Mouse (Mus musculus) gastrocnemius, adult 2 months (tissue): Measurements from ENCODE around the gene Dnajc22. TPM values are rescaled to one million over a fixed set of nuclear protein-coding genes. Genes with fewer than 3 reads are reported as not detected.
"Not testable (repeated sequence)": the region's sequence is repeated elsewhere in the genome, so short reads cannot be mapped to it uniquely, and the experiment has no call there.

Experiments
- DNase-seq: peaks from one replicate; pipeline ENCODE4 v3.0.0; 2022
- H3K27ac ChIP-seq: fragments of 200-600 bp; 2 replicates; pipeline ENCODE4 v1.8.1; 2022; ENCODE audit warnings: mild to moderate bottlenecking
- H3K4me3 ChIP-seq: fragments of 200-600 bp; 2 replicates; pipeline ENCODE4 v1.8.1; 2022; ENCODE audit warnings: mild to moderate bottlenecking, moderate library complexity
- CTCF ChIP-seq: fragments of 200-600 bp; IDR thresholded peaks from 2 replicates; pipeline ENCODE4 v1.8.1; 2022; ENCODE audit warnings: antibody characterized with exemption, mild to moderate bottlenecking, moderate library complexity
- intact Hi-C: fragments of 180-260 bp; cut with DNase I; formaldehyde crosslinking; loops from one replicate; pipeline ENCODE4 v1.15.1; 2025
- long read RNA-seq, 2 experiments: library from polyadenylated mRNA; stranded (forward); transcript quantifications; one replicate each; pipeline ENCODE4 v2.0.0; 2021
- total RNA-seq, 2 experiments: library from RNA; stranded (reverse); gene quantifications; 2 replicates each; pipeline ENCODE4 v1.2.3; 2021

Gene Dnajc22
- not detected for total RNA-seq
- long read RNA-seq, experiment 1 = 0 reads
- long read RNA-seq, experiment 2 = 0 reads

DNA sequence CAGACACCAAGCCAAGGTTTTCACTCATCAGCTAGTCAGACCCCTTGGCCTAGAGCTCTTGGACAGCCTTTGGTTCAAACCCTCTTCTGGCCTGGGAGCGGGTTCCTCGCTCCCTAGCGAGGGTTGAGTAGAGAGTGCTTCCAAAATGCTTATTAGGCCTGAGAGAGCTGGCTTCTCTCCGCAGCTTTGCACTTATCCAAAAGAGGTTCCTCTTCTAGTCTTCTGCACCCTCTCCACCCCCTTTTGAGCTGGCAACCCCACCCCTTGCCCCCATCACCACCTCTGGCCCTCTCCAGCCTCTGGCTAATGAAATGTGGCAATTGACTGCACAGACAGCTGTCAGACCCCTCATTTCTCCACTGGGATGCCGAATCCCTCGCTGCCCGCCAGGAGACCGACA, at the start of gene Dnajc22:
Gene Dnajc22 (plus strand): TSS at position 301 of the 400 bp plus-strand sequence.
- Histone ChIP-seq H3K27ac (0 out of 2 replicates have a peak within 1 kb of the TSS, but pooled peaks have one; percentile 0), H3K4me3 (peak within 1 kb of the TSS; percentile 69)
- no peak for TF ChIP-seq CTCF
- DNase-seq = no peak
- intact Hi-C loops = no loop called here

- Histone ChIP-seq H3K4me3 (no peak overlapping the region), H3K27ac (no peak overlapping the region)
- intact Hi-C loops = no loop called here
- no peak for DNase-seq
- no peak for TF ChIP-seq CTCF
These were observed 48.1 kb upstream of the Dnajc22 start for GRCm38 (mm10) chr15:99044854-99045253.

- intact Hi-C loops, H3K4me3 ChIP-seq, DNase-seq, H3K27ac ChIP-seq: not testable (repeated sequence)
These were observed 47.2 kb upstream of the Dnajc22 start for GRCm38 (mm10) chr15:99045734-99046133.

GRCm38 (mm10) chr15:99049473-99050253, 43.3 kb upstream of the Dnajc22 start:
- DNase-seq = peak; percentile 42
- intact Hi-C loops = loop anchor here (5.0 to 10.0 kb wide), 2 partner anchors 38 to 155 kb away; partner anchors contain the start of gene C1ql4
- TF ChIP-seq CTCF = peak; percentile 65
- Histone ChIP-seq H3K27ac (no peak overlapping the region), H3K4me3 (no peak overlapping the region)

GRCm38 (mm10) chr15:99053373-99053772, 39.6 kb upstream of the Dnajc22 start:
- Histone ChIP-seq H3K4me3 (no peak overlapping the region), H3K27ac (no peak overlapping the region)
- DNase-seq = peak; percentile 51
- TF ChIP-seq CTCF = no peak
- intact Hi-C loops = loop anchor here (5.0 to 10.0 kb wide), 2 partner anchors 34 to 151 kb away; partner anchors contain the start of gene C1ql4

GRCm38 (mm10) chr15:99055040-99055439, 37.9 kb upstream of the Dnajc22 start, which contains the start of gene Prph:
Prph (plus strand) TSS chr15:99055174.
- peak; percentile 42 for DNase-seq
- peak within 1 kb of the TSS; percentile 69 for H3K4me3 ChIP-seq
- TF ChIP-seq CTCF = no peak
- intact Hi-C loops = loop anchor here (10.0 kb wide), 1 partner anchor 150 kb away; no protein-coding TSS in a partner anchor
- H3K27ac ChIP-seq = no peak within 1 kb of the TSS

DNA sequence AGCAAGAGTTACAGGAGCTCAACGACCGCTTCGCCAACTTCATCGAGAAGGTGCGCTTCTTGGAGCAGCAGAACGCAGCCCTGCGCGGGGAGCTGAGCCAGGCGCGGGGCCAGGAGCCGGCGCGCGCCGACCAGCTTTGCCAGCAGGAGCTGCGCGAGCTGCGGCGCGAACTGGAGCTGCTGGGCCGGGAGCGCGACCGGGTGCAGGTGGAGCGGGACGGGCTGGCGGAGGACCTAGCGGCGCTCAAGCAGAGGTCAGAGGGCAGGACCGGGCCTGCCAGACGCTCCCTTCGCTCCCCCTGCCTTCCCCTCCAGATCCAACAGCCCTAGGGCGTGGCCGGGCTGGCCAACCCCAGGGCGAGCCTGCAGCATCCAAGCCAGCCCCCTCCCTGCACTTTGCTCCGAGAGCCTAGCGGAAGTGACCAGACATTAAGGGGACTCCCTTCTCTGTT, 37.4 kb upstream of the Dnajc22 start:
- no peak overlapping the region for H3K27ac ChIP-seq
- intact Hi-C loops = loop anchor here (10.0 kb wide), 1 partner anchor 149 kb away; no protein-coding TSS in a partner anchor
- peak overlapping the region; percentile 69 for H3K4me3 ChIP-seq
- TF ChIP-seq CTCF = no peak
- DNase-seq = peak; percentile 52

DNA sequence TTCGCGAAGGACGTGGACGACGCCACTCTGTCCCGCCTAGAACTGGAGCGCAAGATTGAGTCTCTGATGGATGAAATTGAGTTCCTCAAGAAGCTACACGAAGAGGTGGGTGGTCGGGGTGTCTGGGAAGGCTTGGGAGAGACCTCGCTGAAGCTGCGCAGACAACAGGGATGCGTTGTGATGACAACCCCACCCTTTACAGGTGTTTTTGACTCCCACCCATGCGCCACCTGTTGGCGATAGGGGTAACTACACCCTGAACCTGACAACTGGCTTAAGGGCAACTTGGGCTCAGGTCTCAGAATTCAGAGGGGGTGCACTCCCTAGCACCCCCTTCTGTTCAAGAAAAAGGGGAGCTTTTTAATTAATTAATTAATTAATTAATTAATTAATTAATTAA, 36.6 kb upstream of the Dnajc22 start:
- no peak overlapping the region for H3K4me3 ChIP-seq
- peak; percentile 42 for DNase-seq
- peak; percentile 73 for TF ChIP-seq CTCF
- no peak overlapping the region for H3K27ac ChIP-seq
- intact Hi-C loops = loop anchor here (10.0 kb wide), 1 partner anchor 148 kb away; no protein-coding TSS in a partner anchor

DNA sequence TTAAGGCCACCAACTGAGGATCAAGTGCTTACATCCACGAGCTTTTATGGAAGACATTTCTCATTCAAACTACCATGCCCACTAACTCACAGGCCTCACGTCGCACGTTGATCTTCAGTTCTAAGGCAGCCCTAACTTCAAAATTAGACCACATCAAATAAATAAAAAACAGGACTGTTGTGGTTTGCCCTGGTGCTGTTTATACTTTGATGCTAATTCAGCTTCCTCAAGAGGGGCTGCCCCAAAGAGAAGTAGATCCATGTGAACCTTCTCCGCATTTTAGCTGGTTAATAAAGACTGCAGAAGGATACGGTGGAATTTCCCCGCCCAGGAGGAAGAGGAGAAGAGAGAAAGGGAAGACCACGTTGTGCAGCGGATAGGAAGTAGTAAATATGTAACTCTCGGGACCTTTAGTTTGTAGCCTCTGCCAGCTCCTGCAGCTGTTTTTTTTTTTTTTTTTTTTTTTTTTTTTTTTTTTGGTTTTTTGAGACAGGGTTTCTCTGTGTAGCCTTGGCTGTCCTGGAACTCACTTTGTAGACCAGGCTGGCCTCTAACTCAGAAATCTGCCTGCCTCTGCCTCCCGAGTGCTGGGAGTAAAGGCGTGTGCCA, 27.3 kb upstream of the Dnajc22 start:
- intact Hi-C loops = no loop called here
- no peak for TF ChIP-seq CTCF
- no peak for DNase-seq
- no peak overlapping the region for H3K27ac ChIP-seq
- no peak overlapping the region for H3K4me3 ChIP-seq

- peak; percentile 15; the same call in 1 of the 2 replicates for TF ChIP-seq CTCF
- intact Hi-C loops = no loop called here
- DNase-seq = no peak
- Histone ChIP-seq H3K27ac (no peak overlapping the region), H3K4me3 (no peak overlapping the region)
These were observed 21.0 kb upstream of the Dnajc22 start for GRCm38 (mm10) chr15:99071988-99072387.

GRCm38 (mm10) chr15:99074019-99074599, 18.9 kb upstream of the Dnajc22 start, which contains the start of gene Troap:
Troap (plus strand) TSS chr15:99074575.
- no peak for TF ChIP-seq CTCF
- intact Hi-C loops = no loop called here
- Histone ChIP-seq H3K27ac (peak within 1 kb of the TSS; percentile 98), H3K4me3 (peak within 1 kb of the TSS; percentile 89)
- DNase-seq = no peak

DNA sequence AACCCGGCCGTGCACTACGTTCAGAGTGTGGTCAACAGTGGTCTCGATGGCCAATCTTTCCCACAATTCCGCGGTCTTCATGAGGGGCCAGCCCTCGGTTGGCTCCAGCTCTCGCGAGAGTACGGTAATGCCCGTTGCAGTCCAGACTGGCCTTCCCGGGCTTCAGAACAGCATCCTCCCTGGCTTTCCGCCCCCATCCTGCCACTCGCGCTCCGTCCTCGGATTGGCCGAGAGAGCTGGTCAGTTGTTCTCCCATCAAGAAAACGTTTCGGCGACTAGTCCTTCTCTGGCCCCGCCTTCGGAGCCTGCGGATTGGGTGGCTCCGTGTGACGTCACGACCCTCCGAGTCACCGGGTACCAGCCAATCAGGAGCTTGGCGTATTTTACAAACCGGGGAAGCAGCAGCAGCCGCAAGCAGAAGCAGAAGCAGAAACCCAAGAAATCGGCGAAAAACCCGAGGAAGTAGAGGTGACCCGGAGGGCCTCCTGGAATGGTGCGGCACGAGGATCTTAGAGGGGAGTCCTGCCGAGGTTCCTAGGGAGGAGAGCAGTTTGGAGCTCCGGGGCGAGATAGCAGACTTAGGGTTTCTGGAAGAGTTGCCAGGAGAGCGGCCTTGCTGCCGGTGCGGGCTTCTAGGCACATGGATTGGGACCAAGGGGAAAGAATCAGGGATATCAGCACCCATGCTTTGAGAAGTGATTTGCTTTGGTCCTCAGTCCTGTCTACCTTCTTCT, 18.2 kb upstream of the Dnajc22 start:
- H3K4me3 ChIP-seq = peak overlapping the region; percentile 89
- no peak for TF ChIP-seq CTCF
- peak; percentile 97 for DNase-seq
- intact Hi-C loops = no loop called here
- H3K27ac ChIP-seq = peak overlapping the region; percentile 98

GRCm38 (mm10) chr15:99076011-99076410, 17.0 kb upstream of the Dnajc22 start:
- H3K4me3 ChIP-seq = not testable (repeated sequence)

More at GRCm38 (mm10) chr15:99076011-99076410, 17.0 kb upstream of the Dnajc22 start:
- intact Hi-C loops, H3K27ac ChIP-seq, DNase-seq: not testable (repeated sequence)
